Mouse (Mus musculus) spleen, postnatal 14 days (tissue): ENCODE results near the gene Heatr5b.

Experiments
- DNase-seq, 2 experiments: peaks; one replicate each; pipeline ENCODE4 v3.0.0; 2021 to 2022; ENCODE audit warnings: low spot score in 2 of 2

Heatr5b gene

DNA sequence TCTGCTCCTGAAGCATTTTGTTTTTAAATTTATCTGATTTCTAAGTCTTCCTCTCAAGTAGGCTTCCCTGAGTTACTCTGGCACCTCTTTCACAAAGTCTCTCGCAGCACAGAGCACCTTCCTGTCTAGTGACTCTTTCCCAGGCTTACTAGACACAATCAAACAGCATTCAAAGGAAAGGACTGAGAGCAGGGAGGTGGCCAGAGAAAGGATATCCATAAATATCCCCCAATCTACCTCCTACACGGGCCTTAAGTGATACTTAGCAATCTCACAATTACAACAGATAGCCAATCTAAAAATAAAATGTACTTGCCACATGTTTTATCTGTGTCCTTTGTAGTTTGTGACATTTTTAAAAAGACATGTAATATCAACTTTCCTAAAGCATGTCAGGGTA, 66.2 kb downstream of the Heatr5b start:
- DNase-seq, result no peak

GRCm38 (mm10) chr17:78767546-78767945, 67.6 kb downstream of the Heatr5b start:
- DNase-seq, result no peak

DNA sequence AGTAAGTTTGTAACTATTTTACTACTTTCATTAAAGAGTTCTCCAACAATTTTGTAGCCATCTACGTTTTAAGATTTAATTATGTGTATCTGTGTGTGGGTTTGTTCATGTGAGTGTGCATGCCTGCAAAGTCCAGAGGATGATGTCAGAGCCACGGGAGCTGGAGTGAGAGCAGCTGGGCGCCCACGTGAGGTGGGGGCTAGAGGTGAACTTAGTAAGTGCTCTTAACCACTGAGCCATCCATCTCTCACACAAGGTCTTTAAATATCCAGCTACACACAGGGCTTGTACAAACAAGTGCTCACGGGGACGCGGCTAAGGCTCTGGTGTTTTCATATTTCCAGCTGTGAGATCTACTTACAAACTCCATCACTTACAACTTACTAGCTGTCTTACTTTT, 69.1 kb downstream of the Heatr5b start:
- DNase-seq, result no peak

- no peak for DNase-seq
Observed at GRCm38 (mm10) chr17:78763272-78763671, 71.9 kb downstream of the Heatr5b start.

DNA sequence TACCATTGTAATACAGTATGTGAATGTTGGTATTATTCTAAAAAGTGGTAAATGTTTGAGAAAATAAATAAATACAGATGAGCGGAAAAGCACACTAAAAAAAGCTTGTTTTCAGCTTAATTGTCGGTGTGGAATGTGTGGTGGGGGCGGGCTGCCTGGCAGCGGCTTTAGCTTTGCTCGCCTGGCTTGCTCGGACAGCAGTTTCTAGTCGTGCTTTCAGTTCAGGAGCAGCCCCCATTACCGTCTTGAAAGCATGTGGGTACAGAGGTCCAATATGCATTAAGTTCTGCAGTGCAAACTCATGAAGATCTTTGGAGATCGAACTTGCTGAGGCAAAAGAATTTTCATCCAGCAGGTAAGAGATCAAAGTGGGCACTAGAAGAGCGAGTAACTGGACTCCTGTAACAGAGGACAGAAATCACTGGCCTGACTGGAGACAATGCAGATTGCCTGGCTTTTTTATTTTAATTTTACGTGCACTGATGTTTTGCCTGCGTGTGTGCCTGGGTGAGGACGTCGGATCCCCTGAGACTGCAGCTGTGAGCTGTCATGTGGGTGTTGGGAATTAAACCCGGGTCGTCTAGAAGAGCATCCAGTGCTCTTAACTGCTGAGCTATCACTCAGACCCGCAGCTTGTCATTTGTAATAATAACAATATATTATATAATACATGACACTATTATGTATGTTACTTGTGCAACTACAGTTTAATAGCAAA, 82.1 kb downstream of the Heatr5b start:
- no peak for DNase-seq

GRCm38 (mm10) chr17:78752064-78752463, 83.1 kb downstream of the Heatr5b start:
- DNase-seq, result no peak

- DNase-seq, result no peak
Observed at GRCm38 (mm10) chr17:78748440-78748839, 86.7 kb downstream of the Heatr5b start.

DNA sequence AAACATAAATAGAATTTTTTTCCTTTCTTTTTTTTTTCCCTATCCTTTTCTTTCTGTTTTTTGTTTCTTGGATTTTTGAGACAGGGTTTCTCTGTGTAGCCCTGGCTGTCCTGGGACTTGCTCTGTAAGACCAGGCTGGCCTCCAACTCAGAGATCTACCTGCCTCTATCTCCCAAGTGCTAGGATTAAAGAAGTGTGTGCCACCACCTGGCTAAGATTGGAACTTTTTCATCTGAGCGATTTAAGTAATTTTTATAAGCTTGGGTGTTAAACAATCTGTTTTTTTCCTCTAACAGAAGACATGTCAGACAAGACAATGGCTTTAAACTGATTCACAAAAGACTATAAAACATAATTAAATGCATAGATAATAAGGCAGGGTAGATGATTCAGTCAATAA, 96.7 kb downstream of the Heatr5b start:
- no peak for DNase-seq

GRCm38 (mm10) chr17:78737771-78738170, 97.4 kb downstream of the Heatr5b start:
- no peak for DNase-seq

GRCm38 (mm10) chr17:78737096-78737495, 98.1 kb downstream of the Heatr5b start, which contains the start of gene Strn:
Gene Strn, minus strand, starts transcription at chr17:78737196.
- DNase-seq, result no peak

GRCm38 (mm10) chr17:78736473-78736988, 98.6 kb downstream of the Heatr5b start:
- DNase-seq, result peak; percentile 100

- peak in 1 of 2 experiments; percentile 10 for DNase-seq
Observed at GRCm38 (mm10) chr17:78735731-78736472, 99.3 kb downstream of the Heatr5b start.

DNA sequence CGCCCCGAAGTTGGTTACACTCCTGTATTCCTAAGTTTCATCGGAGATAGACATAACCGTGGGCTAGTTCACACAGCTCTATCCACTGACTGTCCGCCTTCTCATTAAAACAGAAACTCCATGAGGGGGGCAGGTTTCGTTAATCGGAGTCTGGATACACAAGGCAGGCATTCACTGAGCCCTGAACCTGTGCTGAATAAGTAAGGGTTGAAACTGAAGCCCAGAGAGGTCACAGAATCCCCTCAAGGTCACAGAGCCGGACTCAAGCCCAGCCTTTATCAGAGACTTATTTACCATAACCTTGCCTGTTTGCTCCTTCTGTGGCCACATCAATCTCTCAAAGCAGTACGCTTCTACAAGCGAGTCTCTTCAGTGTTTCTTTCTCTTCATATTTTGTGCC, 100.4 kb downstream of the Heatr5b start:
- no peak for DNase-seq

GRCm38 (mm10) chr17:78732056-78732455, 103.1 kb downstream of the Heatr5b start:
- no peak for DNase-seq

- DNase-seq, result no peak
Observed at GRCm38 (mm10) chr17:78726746-78727449, 108.3 kb downstream of the Heatr5b start.

DNA sequence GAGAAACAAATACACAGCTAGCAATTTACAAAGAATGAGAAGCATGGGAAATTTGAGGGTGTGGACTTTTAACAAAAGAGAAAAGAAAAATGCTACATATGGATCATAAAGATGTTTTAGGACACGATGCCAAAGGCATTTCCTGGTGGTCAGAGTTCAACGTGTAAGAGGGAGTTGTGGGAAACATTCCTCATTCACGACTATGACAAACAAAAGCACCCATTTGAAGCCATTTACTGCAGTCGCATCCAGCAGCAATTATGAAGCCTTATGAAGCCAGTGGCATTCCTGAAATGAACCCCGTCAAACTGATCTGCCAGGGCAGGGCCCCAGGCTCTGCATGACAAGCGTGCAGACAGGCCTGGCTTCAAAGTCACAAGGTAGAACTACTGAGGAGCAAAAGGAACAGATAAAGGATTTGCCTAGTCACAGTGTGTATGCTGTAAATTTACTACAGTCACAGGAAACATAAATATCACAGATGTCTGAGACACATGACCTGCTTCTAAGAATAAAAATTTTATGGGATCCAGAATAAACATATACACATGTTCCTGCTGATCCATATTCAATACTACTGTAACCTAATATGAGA, 110.6 kb downstream of the Heatr5b start:
- no peak for DNase-seq

- no peak for DNase-seq
Observed at GRCm38 (mm10) chr17:78721690-78722089, 113.5 kb downstream of the Heatr5b start.

DNA sequence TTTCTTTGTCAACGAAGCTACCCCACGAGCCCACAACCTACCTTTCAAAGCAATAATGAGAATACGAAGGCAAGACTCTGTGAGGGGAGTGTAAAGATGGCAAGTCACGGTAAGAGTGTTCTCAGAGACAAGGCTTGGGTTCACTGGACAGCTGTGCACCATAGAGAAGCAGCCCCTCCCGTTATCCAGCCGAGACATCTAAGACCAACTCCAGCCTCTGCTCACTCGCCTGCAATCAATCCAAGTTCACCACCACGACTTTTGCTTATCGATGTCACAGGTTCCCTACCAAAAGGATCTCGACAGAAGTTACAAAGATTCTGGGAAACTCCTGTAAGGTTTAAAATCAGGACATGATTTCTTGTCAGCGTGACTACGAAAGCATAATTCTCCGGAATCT, 116.1 kb downstream of the Heatr5b start:
- no peak for DNase-seq

GRCm38 (mm10) chr17:78710258-78710657, 124.9 kb downstream of the Heatr5b start:
- DNase-seq, result no peak

DNA sequence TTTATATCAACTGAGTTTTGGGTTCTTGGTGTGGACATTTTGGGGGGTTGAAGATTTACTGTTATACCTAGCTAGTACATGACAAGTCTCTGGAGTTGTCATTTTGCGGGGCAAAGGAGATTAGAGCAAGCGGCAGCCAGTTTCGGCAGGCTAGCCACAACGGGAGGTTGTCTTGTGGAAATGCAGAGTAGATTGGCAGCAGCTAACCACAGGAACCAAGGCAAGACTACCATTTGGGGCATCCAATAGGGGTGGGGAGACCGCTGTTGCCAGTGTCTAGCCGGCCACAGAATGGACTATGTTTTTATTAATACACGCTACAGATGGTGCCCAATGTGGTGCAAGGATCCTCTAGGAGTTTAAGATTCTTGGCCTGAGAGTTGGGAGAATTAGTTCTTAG, 126.7 kb downstream of the Heatr5b start:
- no peak for DNase-seq

DNA sequence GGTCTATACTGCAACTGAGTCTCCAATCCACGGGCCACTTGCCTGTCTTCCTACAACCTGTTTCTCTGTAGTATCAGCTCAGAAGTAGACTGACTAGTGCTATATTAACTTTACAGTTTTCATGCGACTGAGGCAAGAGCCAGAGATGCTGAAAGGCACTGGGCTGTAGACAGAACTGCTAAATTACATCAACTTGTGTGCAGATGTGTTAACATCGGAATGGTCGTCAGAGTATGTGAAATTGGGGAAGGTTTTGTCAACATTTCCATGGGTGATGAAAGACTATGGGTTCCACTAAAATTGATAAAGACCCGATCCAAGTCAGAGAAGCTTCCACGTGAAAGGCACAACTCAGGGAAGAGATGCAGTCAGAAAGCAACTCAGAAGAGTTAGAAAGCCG, 132.2 kb downstream of the Heatr5b start:
- DNase-seq, result no peak
